In genomic region chr4:31938416-31939106, GRCm38 (mm10) we compare ENCODE assay signal across 8 mouse cellular contexts. TPM values are rescaled to one million over a fixed set of nuclear protein-coding genes. Genes with fewer than 3 reads are reported as not detected.
DNase-seq lines count a peak whose midpoint lies in the region; ATAC-seq lines count a peak whose summit lies in the region.

No protein-coding gene starts in this region.

- H3K4me2 ChIP-seq in hindbrain, embryonic 12.5 days (replicated peaks), result no peak overlapping the region
- H3K4me2 ChIP-seq in hindbrain, embryonic 11.5 days (replicated peaks; ENCODE audit: low read depth, low read length), result no peak overlapping the region
- H3K4me2 ChIP-seq in midbrain, embryonic 14.5 days (ENCODE audit: low read length), result no peak overlapping the region

- H3K36me3 ChIP-seq in hindbrain, embryonic 10.5 days, result no peaks in the 10 kb centered on the region
- H3K36me3 ChIP-seq in hindbrain, embryonic 12.5 days, result no peaks in the 10 kb centered on the region
- no peaks in the 10 kb centered on the region for H3K36me3 ChIP-seq in hindbrain, embryonic 11.5 days (ENCODE audit: control insufficient read depth, insufficient read depth, low read length)
- H3K36me3 ChIP-seq in midbrain, embryonic 14.5 days (ENCODE audit: control insufficient read depth, insufficient read depth, low read length), result no peaks in the 10 kb centered on the region

- no peak overlapping the region for H3K4me3 ChIP-seq in hindbrain, embryonic 10.5 days
- no peak overlapping the region for H3K4me3 ChIP-seq in hindbrain, embryonic 12.5 days
- H3K4me3 ChIP-seq in hindbrain, embryonic 11.5 days (ENCODE audit: low read depth, low read length), result no peak overlapping the region
- H3K4me3 ChIP-seq in midbrain, embryonic 14.5 days (replicated peaks; ENCODE audit: low read depth, low read length), result no peak overlapping the region

- no peak for ATAC-seq in hindbrain, embryonic 12.5 days (ENCODE audit: low FRiP score)
- ATAC-seq in hindbrain, embryonic 11.5 days (ENCODE audit: low FRiP score), result no peak
- ATAC-seq in midbrain, embryonic 14.5 days (ENCODE audit: low FRiP score, low TSS enrichment), result no peak

- no peak overlapping the region for H3K27ac ChIP-seq in hindbrain, embryonic 10.5 days
- no peak overlapping the region for H3K27ac ChIP-seq in hindbrain, embryonic 12.5 days
- H3K27ac ChIP-seq in hindbrain, embryonic 11.5 days (ENCODE audit: low read depth, low read length), result no peak overlapping the region
- no peak overlapping the region for H3K27ac ChIP-seq in midbrain, embryonic 14.5 days (replicated peaks; ENCODE audit: low read depth, low read length)

- H3K27me3 ChIP-seq in hindbrain, embryonic 10.5 days (ENCODE audit: insufficient read depth, poor library complexity, severe bottlenecking), result peaks cover 30% of the 10 kb centered on the region
- H3K27me3 ChIP-seq in hindbrain, embryonic 12.5 days, result no peaks in the 10 kb centered on the region; the same call in 1 of the 2 replicates
- H3K27me3 ChIP-seq in hindbrain, embryonic 11.5 days (ENCODE audit: control insufficient read depth, insufficient read depth, low read length), result no peaks in the 10 kb centered on the region; the same call in 1 of the 2 replicates
- peaks cover 22% of the 10 kb centered on the region; the same call in 1 of the 2 replicates for H3K27me3 ChIP-seq in midbrain, embryonic 14.5 days (ENCODE audit: control insufficient read depth, insufficient read depth, low read length)

- no peaks in the 10 kb centered on the region for H3K9me3 ChIP-seq in hindbrain, embryonic 10.5 days
- H3K9me3 ChIP-seq in hindbrain, embryonic 12.5 days (replicated peaks), result no peaks in the 10 kb centered on the region
- H3K9me3 ChIP-seq in hindbrain, embryonic 11.5 days (ENCODE audit: control insufficient read depth, low read length), result no peaks in the 10 kb centered on the region
- H3K9me3 ChIP-seq in midbrain, embryonic 14.5 days (ENCODE audit: control insufficient read depth, low read length), result no peaks in the 10 kb centered on the region

- 37% methylated on average over 9 of the region's 9 CpGs for WGBS in hindbrain, embryonic 10.5 days
- WGBS in hindbrain, embryonic 12.5 days, result 34% methylated on average over 9 of the region's 9 CpGs
- 38% methylated on average over 9 of the region's 9 CpGs for WGBS in hindbrain, embryonic 11.5 days
- 29% methylated on average over 9 of the region's 9 CpGs for WGBS in midbrain, embryonic 14.5 days

- no peak overlapping the region for H3K9ac ChIP-seq in hindbrain, embryonic 12.5 days
- no peak overlapping the region for H3K9ac ChIP-seq in hindbrain, embryonic 11.5 days (ENCODE audit: low read depth, low read length)
- no peak overlapping the region for H3K9ac ChIP-seq in midbrain, embryonic 14.5 days (replicated peaks; ENCODE audit: low read length)

- DNase-seq in hindbrain, embryonic 10.5 days (ENCODE audit: low spot score), result peak; percentile 15
- DNase-seq in A20 (ENCODE audit: low read depth, low spot score) (peak; percentile 51), ZHBTc4 (ENCODE audit: low read depth, low spot score) (peak; percentile 41)
- DNase-seq in hindbrain, embryonic 11.5 days (ENCODE audit: low spot score), result peak; percentile 86
- peak; percentile 91 for DNase-seq in midbrain, embryonic 14.5 days
- DNase-seq in urinary bladder, postnatal 4 days (ENCODE audit: low spot score in 2 of 2), result no peak
- no peak for DNase-seq in adrenal gland, postnatal 4 days (ENCODE audit: low spot score in 2 of 2)

- peaks cover 21% of the 10 kb centered on the region for H3K4me1 ChIP-seq in hindbrain, embryonic 10.5 days (replicated peaks)
- peaks cover 9% of the 10 kb centered on the region for H3K4me1 ChIP-seq in hindbrain, embryonic 12.5 days
- no peaks in the 10 kb centered on the region for H3K4me1 ChIP-seq in hindbrain, embryonic 11.5 days (replicated peaks; ENCODE audit: control insufficient read depth, insufficient read depth, low read length)
- peaks cover 15% of the 10 kb centered on the region; the same call in 1 of the 2 replicates for H3K4me1 ChIP-seq in midbrain, embryonic 14.5 days (ENCODE audit: control insufficient read depth, insufficient read depth, low read length)

RNA-seq across cellular contexts. Expression of gene Map3k7, which starts 25.3 kb away (rescaled TPM):
- 40.3 and 44.3 TPM in 2 replicates for polyA plus RNA-seq in hindbrain, embryonic 10.5 days (2016; fragmentation: Nextera tagmentation; extraction: Ambion mirVana)
- 49.2 and 53.9 TPM in 2 replicates for polyA plus RNA-seq in hindbrain, embryonic 12.5 days (2016; fragmentation: Nextera tagmentation; extraction: Ambion mirVana)
- polyA plus RNA-seq in hindbrain, embryonic 11.5 days (2014; fragmentation: Nextera tagmentation; extraction: Ambion mirVana), result 45.8 and 52.4 TPM in 2 replicates
- polyA plus RNA-seq in midbrain, embryonic 14.5 days (2014; fragmentation: Nextera tagmentation; extraction: Ambion mirVana), result 35.0 and 38.3 TPM in 2 replicates
- total RNA-seq in adrenal gland, postnatal 4 days (2021), result 10 to 100 TPM; 47.8 to 55.2 TPM

Comparison
In these comparisons a context has a peak if more than half of its experiments do, and no peak if none do; other contexts are left out.
1. DNase-seq: peak in hindbrain, embryonic 10.5 days (single experiment), A20 (single experiment), ZHBTc4 (single experiment), hindbrain, embryonic 11.5 days (single experiment) and midbrain, embryonic 14.5 days (single experiment); none in urinary bladder, postnatal 4 days (0 of 2) and adrenal gland, postnatal 4 days (0 of 2).